Mouse (Mus musculus): ENCODE data around the gene 4930516K23Rik.

- TF ChIP-seq CTCF (IDR thresholded peaks at IDR 0.05; ENCODE audit: borderline replicate concordance, insufficient read depth, low read length) (no peak), POLR2A (IDR thresholded peaks at IDR 0.05; ENCODE audit: low read depth, low read length) (no peak)
Observed at GRCm38 (mm10) chr7:104052566-104052965, 8.7 kb downstream of the 4930516K23Rik start, which contains the start of gene Olfr642.

Measured in embryonic fibroblast, embryonic 13.5 days (primary cell).